Mouse (Mus musculus) ovary, adult 18-20 months (tissue): ENCODE data around the gene Smc3.
"Not testable (repeated sequence)": the region's sequence is repeated elsewhere in the genome, so short reads cannot be mapped to it uniquely, and the experiment has no call there.

Experiments used
- DNase-seq: peaks from one replicate; pipeline ENCODE4 v3.0.0; 2022; ENCODE audit warnings: low spot score, mixed read lengths

Smc3 gene

GRCm38 (mm10) chr19:53577025-53577800, 23.0 kb upstream of the Smc3 start:
- DNase-seq: no peak

GRCm38 (mm10) chr19:53578597-53579252, 21.5 kb upstream of the Smc3 start:
- no peak for DNase-seq

- not testable (repeated sequence) for DNase-seq
Measured at GRCm38 (mm10) chr19:53580271-53580670, 19.9 kb upstream of the Smc3 start.

GRCm38 (mm10) chr19:53587686-53588085, 12.5 kb upstream of the Smc3 start:
- DNase-seq: not testable (repeated sequence)

GRCm38 (mm10) chr19:53588968-53589367, 11.2 kb upstream of the Smc3 start, which contains the start of gene Nutf2-ps1:
Nutf2-ps1 (minus strand) TSS chr19:53589068.
- DNase-seq: not testable (repeated sequence)

GRCm38 (mm10) chr19:53596723-53597474, 3.3 kb upstream of the Smc3 start:
- no peak for DNase-seq

- DNase-seq: peak; percentile 40
Measured at GRCm38 (mm10) chr19:53600549-53601362, 558 bp downstream of the Smc3 start.

- DNase-seq: no peak
Measured at GRCm38 (mm10) chr19:53601363-53601655, 1.1 kb downstream of the Smc3 start.

- no peak for DNase-seq
Measured at GRCm38 (mm10) chr19:53608921-53609320, 8.7 kb downstream of the Smc3 start.

GRCm38 (mm10) chr19:53621681-53622080, 21.5 kb downstream of the Smc3 start:
- DNase-seq: no peak

- no peak for DNase-seq
Measured at GRCm38 (mm10) chr19:53638041-53638440, 37.8 kb downstream of the Smc3 start.

GRCm38 (mm10) chr19:53638727-53639126, 38.5 kb downstream of the Smc3 start:
- no peak for DNase-seq

GRCm38 (mm10) chr19:53644020-53644595, 43.9 kb downstream of the Smc3 start:
- DNase-seq: peak; percentile 15

GRCm38 (mm10) chr19:53647301-53647700, 47.1 kb downstream of the Smc3 start:
- no peak for DNase-seq

GRCm38 (mm10) chr19:53648056-53648455, 47.9 kb downstream of the Smc3 start:
- DNase-seq: no peak

- DNase-seq: peak; percentile 16
Measured at GRCm38 (mm10) chr19:53648802-53649236, 48.6 kb downstream of the Smc3 start.

GRCm38 (mm10) chr19:53649361-53649760, 49.2 kb downstream of the Smc3 start:
- DNase-seq: no peak

GRCm38 (mm10) chr19:53649802-53650201, 49.6 kb downstream of the Smc3 start:
- DNase-seq: no peak

GRCm38 (mm10) chr19:53650921-53651320, 50.7 kb downstream of the Smc3 start:
- DNase-seq: no peak

GRCm38 (mm10) chr19:53652267-53652666, 52.1 kb downstream of the Smc3 start:
- no peak for DNase-seq

GRCm38 (mm10) chr19:53653624-53654467, 53.6 kb downstream of the Smc3 start:
- DNase-seq: no peak
